8 mouse cellular contexts compared by ENCODE assay signal in the genomic region with DNA sequence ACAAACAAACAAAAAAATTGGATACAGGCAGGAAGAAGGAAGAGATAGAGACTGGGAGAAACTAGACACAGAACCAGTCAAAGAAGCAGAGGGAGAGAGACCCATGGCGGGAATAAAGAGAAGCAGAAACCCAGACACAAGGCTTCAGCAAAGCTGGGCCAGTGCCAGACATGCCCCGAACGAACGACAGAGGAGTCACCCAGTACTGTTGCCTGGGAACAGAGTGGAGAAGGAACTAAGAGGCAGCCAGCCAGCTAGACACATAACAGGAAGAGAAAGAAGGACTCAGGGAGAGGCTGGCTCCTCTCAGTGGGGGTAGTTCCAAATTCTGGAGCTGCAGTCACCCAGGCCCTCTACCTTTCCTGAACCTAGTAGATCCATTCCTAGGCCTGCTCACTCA. TPM values are rescaled to one million over a fixed set of nuclear protein-coding genes. Genes with fewer than 3 reads are reported as not detected.
DNase-seq lines count a peak whose midpoint lies in the region; ATAC-seq lines count a peak whose summit lies in the region.
"Had no signal": no experiment of that assay in that cellular context is flagged by ENCODE, and none has a peak within 500 bp of the region (broad histone marks: within the 10 kb centered on the region; RNA-seq: fewer than 3 reads in every experiment).

No protein-coding gene starts in this region.

- intact Hi-C loops in heart, postnatal 14 days (cut with DNase I), result no loop called here

- DNase-seq in retina, postnatal 1 day, result peak; percentile 51
- DNase-seq in retina, embryonic 14.5 days (ENCODE audit: low spot score), result no peak
- peak; percentile 56 to 65 for DNase-seq in cerebellum, postnatal 4 days (ENCODE audit: low spot score in 2 of 2)
- DNase-seq in heart, postnatal 14 days, result peak; percentile 80 to 82
- peak; percentile 95 for DNase-seq in layer of hippocampus, adult 9-11 months
- DNase-seq in lung, postnatal 25 days (ENCODE audit: low spot score), result peak; percentile 62

- ATAC-seq in CD4-positive, CD25-positive, alpha-beta regulatory T cell, adult 4 months, result no peak

RNA-seq across cellular contexts. Expression of gene Mymk, which starts 0.8 kb away (rescaled TPM):
- not detected for total RNA-seq in heart, postnatal 14 days (2021)
- polyA plus RNA-seq in CD4-positive, CD25-positive, alpha-beta regulatory T cell, adult 4 months (2017; shearing (Covaris generic)), result not detected
- polyA plus RNA-seq: macrophage had no signal

RNA-seq across cellular contexts. Expression of gene Adamtsl2, which starts 8.0 kb away (rescaled TPM):
- total RNA-seq in heart, postnatal 14 days (2021), result 10 to 100 TPM; 27.9 to 36.3 TPM
- polyA plus RNA-seq in CD4-positive, CD25-positive, alpha-beta regulatory T cell, adult 4 months (2017; shearing (Covaris generic)), result under 1 TPM in 1 of 2 experiments, not detected in 1; 0.31 TPM
- polyA plus RNA-seq: macrophage had no signal

RNA-seq across cellular contexts. Expression of gene Slc2a6, which starts 43.3 kb away (rescaled TPM):
- under 1 TPM; 0.41 TPM for total RNA-seq in heart, postnatal 14 days (2021)
- 1 to 10 TPM; 2.4 to 5.6 TPM for polyA plus RNA-seq in CD4-positive, CD25-positive, alpha-beta regulatory T cell, adult 4 months (2017; shearing (Covaris generic))
